20 mouse cellular contexts compared by ENCODE assay signal in the genomic region with DNA sequence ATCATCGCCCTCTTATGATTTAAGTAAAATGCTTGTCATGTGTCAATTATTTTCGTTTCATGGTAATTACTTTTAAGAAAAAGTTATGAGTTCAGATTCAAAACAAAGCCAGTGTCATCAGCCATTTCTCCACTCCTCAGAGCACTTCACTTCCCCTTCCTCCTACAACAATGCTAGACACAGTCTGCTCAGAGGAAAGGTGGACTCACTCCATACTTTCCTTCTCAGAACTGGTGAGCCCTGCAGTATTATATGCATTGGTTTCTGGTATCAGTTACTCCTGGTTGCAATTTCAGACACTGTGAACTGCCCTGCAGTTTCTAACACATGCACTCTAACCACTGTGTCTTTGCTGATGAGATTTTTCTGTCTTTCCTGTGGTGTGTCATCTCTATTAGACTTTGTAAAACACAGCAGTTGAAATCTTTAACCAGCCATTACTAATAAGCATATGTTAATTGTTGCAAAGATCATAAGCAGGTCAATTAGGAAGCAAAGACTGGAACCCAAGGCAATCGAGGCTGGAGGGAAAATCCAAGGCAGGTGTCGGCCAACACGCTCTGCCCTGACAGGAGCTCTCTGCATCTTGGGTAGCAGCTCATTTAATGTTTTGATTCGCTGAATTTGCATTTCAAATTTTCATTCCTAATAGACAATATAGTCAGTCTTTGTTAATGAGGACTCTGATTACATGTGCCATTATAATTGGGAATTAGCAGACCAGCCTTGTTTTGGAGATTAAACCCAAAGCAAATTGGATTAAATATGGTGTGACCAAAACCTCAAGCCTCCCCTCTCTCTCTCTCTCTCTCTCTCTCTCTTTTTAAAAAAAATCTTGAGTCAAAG.
A peak's percentile ranks its signal among the peaks of the same experiment; 100 is the strongest.
DNase-seq lines count a peak whose midpoint lies in the region; ATAC-seq and TF ChIP-seq lines count a peak whose summit lies in the region.
"Had no signal": no experiment of that assay in that cellular context is flagged by ENCODE, and none has a peak within 500 bp of the region (broad histone marks: within the 10 kb centered on the region; RNA-seq: fewer than 3 reads in every experiment).

No protein-coding gene starts in this region.

- no peak for DNase-seq in forebrain, postnatal 0 days
- DNase-seq in midbrain, embryonic 11.5 days (ENCODE audit: low spot score, missing footprints), result no peak
- no peak for DNase-seq in midbrain, embryonic 10.5 days (ENCODE audit: low spot score)
- DNase-seq in ovary, postnatal 14 days (ENCODE audit: low spot score), result no peak
- DNase-seq: adrenal gland, adult 2 months; adrenal gland, postnatal 36 days; cerebellum, adult 11-12 months; cerebellum, adult 9-11 months; cerebellum, postnatal 36 days; gastrocnemius, postnatal 10 days; heart, adult 18-20 months; heart, postnatal 10 days; heart, postnatal 4 days had no signal

- no peak overlapping the region for H3K4me2 ChIP-seq in forebrain, embryonic 16.5 days (ENCODE audit: low read length)
- H3K4me2 ChIP-seq in forebrain, postnatal 0 days (ENCODE audit: low read depth), result no peak overlapping the region
- H3K4me2 ChIP-seq in midbrain, embryonic 11.5 days, result no peak overlapping the region
- H3K4me2 ChIP-seq in midbrain, embryonic 13.5 days (replicated peaks), result no peak overlapping the region
- no peak overlapping the region for H3K4me2 ChIP-seq in midbrain, embryonic 16.5 days (ENCODE audit: low read length)
- H3K4me2 ChIP-seq: embryonic facial prominence, embryonic 13.5 days; intestine, embryonic 15.5 days had no signal

- no peaks in the 10 kb centered on the region for H3K9me3 ChIP-seq in forebrain, embryonic 16.5 days (ENCODE audit: control insufficient read depth, low read length)
- H3K9me3 ChIP-seq in forebrain, postnatal 0 days (ENCODE audit: low read length), result no peaks in the 10 kb centered on the region
- no peaks in the 10 kb centered on the region for H3K9me3 ChIP-seq in midbrain, embryonic 11.5 days (ENCODE audit: control insufficient read depth, low read length)
- no peaks in the 10 kb centered on the region; the same call in 1 of the 2 replicates for H3K9me3 ChIP-seq in midbrain, embryonic 10.5 days (replicated peaks)
- no peaks in the 10 kb centered on the region for H3K9me3 ChIP-seq in midbrain, embryonic 13.5 days
- no peaks in the 10 kb centered on the region for H3K9me3 ChIP-seq in midbrain, embryonic 16.5 days (replicated peaks; ENCODE audit: control insufficient read depth, low read length, poor library complexity, severe bottlenecking)
- H3K9me3 ChIP-seq: embryonic facial prominence, embryonic 13.5 days; heart, embryonic 10.5 days; intestine, embryonic 15.5 days had no signal

- no peaks in the 10 kb centered on the region for H3K36me3 ChIP-seq in forebrain, embryonic 16.5 days (ENCODE audit: control insufficient read depth, insufficient read depth)
- H3K36me3 ChIP-seq in forebrain, postnatal 0 days (ENCODE audit: insufficient read depth), result no peaks in the 10 kb centered on the region
- H3K36me3 ChIP-seq in midbrain, embryonic 11.5 days (ENCODE audit: control insufficient read depth, insufficient read depth, low read length), result no peaks in the 10 kb centered on the region
- H3K36me3 ChIP-seq in midbrain, embryonic 10.5 days, result no peaks in the 10 kb centered on the region
- no peaks in the 10 kb centered on the region for H3K36me3 ChIP-seq in midbrain, embryonic 13.5 days
- no peaks in the 10 kb centered on the region for H3K36me3 ChIP-seq in midbrain, embryonic 16.5 days (ENCODE audit: control insufficient read depth, insufficient read depth, low read length)
- H3K36me3 ChIP-seq: embryonic facial prominence, embryonic 13.5 days; heart, embryonic 10.5 days; intestine, embryonic 15.5 days had no signal

- ATAC-seq in forebrain, embryonic 16.5 days, result 0 out of 2 replicates have a peak, but pooled peaks have one; percentile 20
- no peak for ATAC-seq in forebrain, postnatal 0 days
- ATAC-seq in midbrain, embryonic 11.5 days (ENCODE audit: low FRiP score), result 0 out of 2 replicates have a peak, but pooled peaks have one; percentile 30
- ATAC-seq in midbrain, embryonic 13.5 days, result peak; percentile 87
- ATAC-seq in midbrain, embryonic 16.5 days, result 0 out of 2 replicates have a peak, but pooled peaks have one; percentile 21
- ATAC-seq in cerebellum, adult (ENCODE audit: insufficient number of reproducible peaks, low FRiP score, low TSS enrichment), result no peak
- ATAC-seq: intestine, embryonic 15.5 days had no signal

- H3K9ac ChIP-seq in forebrain, embryonic 16.5 days (replicated peaks; ENCODE audit: low read depth, low read length), result no peak overlapping the region
- H3K9ac ChIP-seq in forebrain, postnatal 0 days, result no peak overlapping the region
- no peak overlapping the region for H3K9ac ChIP-seq in midbrain, embryonic 11.5 days (ENCODE audit: low read length)
- H3K9ac ChIP-seq in midbrain, embryonic 13.5 days (replicated peaks), result no peak overlapping the region
- H3K9ac ChIP-seq in midbrain, embryonic 16.5 days (ENCODE audit: low read depth, low read length), result no peak overlapping the region
- H3K9ac ChIP-seq: embryonic facial prominence, embryonic 13.5 days; intestine, embryonic 15.5 days had no signal

- no peaks in the 10 kb centered on the region for H3K4me1 ChIP-seq in forebrain, embryonic 16.5 days (replicated peaks; ENCODE audit: control insufficient read depth, insufficient read depth, low read length)
- no peaks in the 10 kb centered on the region for H3K4me1 ChIP-seq in forebrain, postnatal 0 days (ENCODE audit: insufficient read depth)
- H3K4me1 ChIP-seq in midbrain, embryonic 11.5 days (ENCODE audit: control insufficient read depth, insufficient read depth, low read length), result no peaks in the 10 kb centered on the region
- H3K4me1 ChIP-seq in midbrain, embryonic 10.5 days, result no peaks in the 10 kb centered on the region
- 0 out of 2 replicates have a peak, but pooled peaks cover 3% of the 10 kb centered on the region for H3K4me1 ChIP-seq in midbrain, embryonic 13.5 days (replicated peaks)
- no peaks in the 10 kb centered on the region for H3K4me1 ChIP-seq in midbrain, embryonic 16.5 days (ENCODE audit: control insufficient read depth, insufficient read depth, low read length)
- H3K4me1 ChIP-seq: embryonic facial prominence, embryonic 13.5 days; heart, embryonic 10.5 days; intestine, embryonic 15.5 days had no signal

- no peak overlapping the region for H3K4me3 ChIP-seq in forebrain, embryonic 16.5 days (replicated peaks; ENCODE audit: low read length)
- H3K4me3 ChIP-seq in forebrain, postnatal 0 days (ENCODE audit: low read depth, low read length), result no peak overlapping the region
- H3K4me3 ChIP-seq in midbrain, embryonic 11.5 days (ENCODE audit: low read depth, low read length), result no peak overlapping the region
- no peak overlapping the region for H3K4me3 ChIP-seq in midbrain, embryonic 10.5 days
- no peak overlapping the region for H3K4me3 ChIP-seq in midbrain, embryonic 13.5 days (replicated peaks)
- no peak overlapping the region for H3K4me3 ChIP-seq in midbrain, embryonic 16.5 days (ENCODE audit: low read depth, low read length)
- H3K4me3 ChIP-seq: embryonic facial prominence, embryonic 13.5 days; heart, embryonic 10.5 days; intestine, embryonic 15.5 days had no signal

- H3K27me3 ChIP-seq in forebrain, embryonic 16.5 days (replicated peaks; ENCODE audit: control insufficient read depth, insufficient read depth, low read length), result no peaks in the 10 kb centered on the region
- H3K27me3 ChIP-seq in forebrain, postnatal 0 days (ENCODE audit: insufficient read depth, low read length), result no peaks in the 10 kb centered on the region
- H3K27me3 ChIP-seq in midbrain, embryonic 11.5 days (ENCODE audit: control insufficient read depth, insufficient read depth, low read length), result no peaks in the 10 kb centered on the region
- H3K27me3 ChIP-seq in midbrain, embryonic 10.5 days (ENCODE audit: low read depth, poor library complexity, severe bottlenecking), result no peaks in the 10 kb centered on the region
- no peaks in the 10 kb centered on the region for H3K27me3 ChIP-seq in midbrain, embryonic 13.5 days
- no peaks in the 10 kb centered on the region for H3K27me3 ChIP-seq in midbrain, embryonic 16.5 days (ENCODE audit: control insufficient read depth, insufficient read depth, low read depth, low read length)
- H3K27me3 ChIP-seq: embryonic facial prominence, embryonic 13.5 days; intestine, embryonic 15.5 days had no signal

- H3K27ac ChIP-seq in forebrain, embryonic 16.5 days (ENCODE audit: low read length), result no peak overlapping the region
- no peak overlapping the region for H3K27ac ChIP-seq in forebrain, postnatal 0 days (ENCODE audit: low read depth, low read length)
- no peak overlapping the region for H3K27ac ChIP-seq in midbrain, embryonic 11.5 days (ENCODE audit: low read depth, low read length)
- no peak overlapping the region for H3K27ac ChIP-seq in midbrain, embryonic 10.5 days (replicated peaks)
- H3K27ac ChIP-seq in midbrain, embryonic 13.5 days, result no peak overlapping the region
- no peak overlapping the region for H3K27ac ChIP-seq in midbrain, embryonic 16.5 days (ENCODE audit: low read length)
- H3K27ac ChIP-seq: embryonic facial prominence, embryonic 13.5 days; heart, embryonic 10.5 days; intestine, embryonic 15.5 days had no signal

- no peak for TF ChIP-seq CTCF in forebrain, postnatal 0 days (IDR thresholded peaks at IDR 0.05; ENCODE audit: low read depth)

- WGBS in forebrain, embryonic 16.5 days, result 42% methylated on average over 6 of the region's 6 CpGs
- 39% methylated on average over 6 of the region's 6 CpGs for WGBS in forebrain, postnatal 0 days
- 69% methylated on average over 6 of the region's 6 CpGs for WGBS in midbrain, embryonic 11.5 days
- 87% methylated on average over 6 of the region's 6 CpGs for WGBS in midbrain, embryonic 10.5 days
- 43% methylated on average over 6 of the region's 6 CpGs for WGBS in midbrain, embryonic 13.5 days
- 53% methylated on average over 6 of the region's 6 CpGs for WGBS in midbrain, embryonic 16.5 days

Comparison
In these comparisons a context has a peak if more than half of its experiments do, and no peak if none do; other contexts are left out.
1. ATAC-seq: peak in forebrain, embryonic 16.5 days (single experiment), midbrain, embryonic 11.5 days (single experiment), midbrain, embryonic 13.5 days (single experiment) and midbrain, embryonic 16.5 days (single experiment); none in forebrain, postnatal 0 days (single experiment) and cerebellum, adult (single experiment).